In the genomic region with DNA sequence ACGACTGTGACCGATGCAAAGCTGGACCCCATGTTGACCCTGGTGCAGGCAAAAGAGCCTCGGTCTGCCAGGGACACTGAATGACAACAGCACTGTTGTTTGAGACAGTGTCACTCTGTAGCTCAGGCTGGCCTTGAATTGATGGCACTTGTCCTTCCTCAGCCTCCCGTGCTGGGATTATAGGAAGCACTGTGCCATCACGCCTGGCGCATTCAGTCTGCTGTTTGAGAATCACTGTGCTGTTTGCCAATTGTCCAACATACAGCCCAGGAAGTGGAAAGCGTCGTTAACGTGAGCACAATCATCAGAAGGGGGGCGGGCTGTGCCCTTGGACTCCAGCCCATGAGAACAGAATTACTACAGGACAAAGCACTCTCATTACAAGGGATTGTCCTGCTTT, we compare ENCODE assay signal across 15 mouse cellular contexts. TPM values are rescaled to one million over a fixed set of nuclear protein-coding genes. Genes with fewer than 3 reads are reported as not detected.
DNase-seq lines count a peak whose midpoint lies in the region; ATAC-seq and TF ChIP-seq lines count a peak whose summit lies in the region.
"Had no signal": no experiment of that assay in that cellular context is flagged by ENCODE, and none has a peak within 500 bp of the region (broad histone marks: within the 10 kb centered on the region; RNA-seq: fewer than 3 reads in every experiment).

No protein-coding gene starts in this region.

- H3K4me1 ChIP-seq in lung, embryonic 15.5 days, result peaks cover 9% of the 10 kb centered on the region; the same call in 1 of the 2 replicates
- H3K4me1 ChIP-seq in intestine, embryonic 16.5 days (ENCODE audit: control insufficient read depth, insufficient read depth, low read length), result no peaks in the 10 kb centered on the region; the same call in 1 of the 2 replicates
- H3K4me1 ChIP-seq: embryonic facial prominence, embryonic 12.5 days had no signal

- no peak for DNase-seq in gastrocnemius, adult 2 months
- DNase-seq in gastrocnemius, postnatal 14 days, result no peak
- DNase-seq in lung, postnatal 14 days, result no peak
- DNase-seq in adrenal gland, postnatal 10 days, result peak; percentile 64
- DNase-seq in right cerebral cortex, adult 2 months (ENCODE audit: low spot score in 2 of 2), result no peak
- DNase-seq in left cerebral cortex, adult 2 months (ENCODE audit: extremely low spot score in 1 of 2, low spot score in 2 of 2), result no peak
- DNase-seq: cerebellum, postnatal 36 days; right cerebral cortex, postnatal 14 days; thymus, adult 18-20 months had no signal

- no peak overlapping the region for H3K9ac ChIP-seq in lung, embryonic 15.5 days
- no peak overlapping the region for H3K9ac ChIP-seq in intestine, embryonic 16.5 days (ENCODE audit: low read depth, low read length)
- H3K9ac ChIP-seq: embryonic facial prominence, embryonic 12.5 days; hindbrain, embryonic 14.5 days; liver, embryonic 15.5 days had no signal

- ATAC-seq in lung, embryonic 15.5 days (ENCODE audit: borderline replicate concordance, extremely low read depth, low FRiP score, low TSS enrichment), result no peak
- ATAC-seq in intestine, embryonic 16.5 days, result peak; percentile 21; the same call in 1 of the 2 replicates

- intact Hi-C loops in gastrocnemius, adult 2 months (cut with DNase I), result no loop called here
- intact Hi-C loops in gastrocnemius, postnatal 14 days (cut with DNase I; ENCODE audit: low total_unique reads), result no loop called here
- intact Hi-C loops in left cerebral cortex, adult 2 months (cut with DNase I), result no loop called here

- H3K36me3 ChIP-seq in lung, embryonic 15.5 days, result peaks cover 69% of the 10 kb centered on the region
- H3K36me3 ChIP-seq in intestine, embryonic 16.5 days (ENCODE audit: control insufficient read depth, insufficient read depth, low read length), result peaks cover 20% of the 10 kb centered on the region

- H3K4me2 ChIP-seq in lung, embryonic 15.5 days, result no peak overlapping the region
- no peak overlapping the region for H3K4me2 ChIP-seq in intestine, embryonic 16.5 days (ENCODE audit: low read depth, low read length)
- H3K4me2 ChIP-seq: embryonic facial prominence, embryonic 12.5 days; hindbrain, embryonic 14.5 days; liver, embryonic 15.5 days had no signal

- no peak overlapping the region for H3K4me3 ChIP-seq in gastrocnemius, adult 2 months
- no peak overlapping the region for H3K4me3 ChIP-seq in lung, embryonic 15.5 days
- H3K4me3 ChIP-seq in intestine, embryonic 16.5 days (ENCODE audit: low read length), result no peak overlapping the region
- no peak overlapping the region for H3K4me3 ChIP-seq in left cerebral cortex, adult 2 months
- H3K4me3 ChIP-seq: embryonic facial prominence, embryonic 12.5 days; liver, embryonic 15.5 days; midbrain, embryonic 10.5 days had no signal

- no peaks in the 10 kb centered on the region for H3K9me3 ChIP-seq in lung, embryonic 15.5 days
- no peaks in the 10 kb centered on the region for H3K9me3 ChIP-seq in intestine, embryonic 16.5 days (ENCODE audit: control insufficient read depth, low read length)
- H3K9me3 ChIP-seq: embryonic facial prominence, embryonic 12.5 days; liver, embryonic 15.5 days; midbrain, embryonic 10.5 days had no signal

- H3K27me3 ChIP-seq in lung, embryonic 15.5 days, result no peaks in the 10 kb centered on the region
- no peaks in the 10 kb centered on the region for H3K27me3 ChIP-seq in intestine, embryonic 16.5 days (replicated peaks; ENCODE audit: control insufficient read depth, insufficient read depth, low read length)
- H3K27me3 ChIP-seq: embryonic facial prominence, embryonic 12.5 days; liver, embryonic 15.5 days had no signal

- TF ChIP-seq CTCF in gastrocnemius, adult 2 months (IDR thresholded peaks at IDR 0.05), result no peak
- TF ChIP-seq CTCF in left cerebral cortex, adult 2 months (IDR thresholded peaks at IDR 0.05), result no peak

- WGBS in lung, embryonic 15.5 days, result 64% methylated on average over 10 of the region's 10 CpGs
- WGBS in intestine, embryonic 16.5 days, result 67% methylated on average over 10 of the region's 10 CpGs

- H3K27ac ChIP-seq in gastrocnemius, adult 2 months, result peak overlapping the region; percentile 1; the same call in 1 of the 2 replicates
- H3K27ac ChIP-seq in lung, embryonic 15.5 days, result peak overlapping the region; percentile 31; the same call in 1 of the 2 replicates
- no peak overlapping the region for H3K27ac ChIP-seq in intestine, embryonic 16.5 days (ENCODE audit: low read length)
- H3K27ac ChIP-seq in left cerebral cortex, adult 2 months, result no peak overlapping the region
- H3K27ac ChIP-seq: embryonic facial prominence, embryonic 12.5 days; hindbrain, embryonic 14.5 days; liver, embryonic 15.5 days; midbrain, embryonic 10.5 days had no signal

RNA-seq across cellular contexts. Expression of a gene that starts 7.3 kb away (rescaled TPM):
- total RNA-seq in gastrocnemius, adult 2 months (2021), result 1 to 10 TPM; 2.0 to 3.2 TPM
- total RNA-seq in gastrocnemius, postnatal 14 days (2021), result 1 to 10 TPM; 2.9 to 3.7 TPM
- polyA plus RNA-seq in lung, embryonic 15.5 days (2015; fragmentation: Nextera tagmentation; extraction: Ambion mirVana), result 27.7 and 30.9 TPM in 2 replicates
- 10 to 100 TPM; 27.1 to 31.4 TPM for total RNA-seq in adrenal gland, postnatal 10 days (2021)
- polyA plus RNA-seq in intestine, embryonic 16.5 days (2015; fragmentation: Nextera tagmentation; extraction: Ambion mirVana), result 18.8 and 21.5 TPM in 2 replicates
- total RNA-seq in left cerebral cortex, adult 2 months (2021), result 10 to 100 TPM; 24.1 to 25.6 TPM

RNA-seq across cellular contexts. Expression of a gene that starts 7.8 kb away (rescaled TPM):
- 10 to 100 TPM; 16.2 to 20.5 TPM for total RNA-seq in gastrocnemius, adult 2 months (2021)
- 10 to 100 TPM; 17.6 to 19.4 TPM for total RNA-seq in gastrocnemius, postnatal 14 days (2021)
- polyA plus RNA-seq in lung, embryonic 15.5 days (2015; fragmentation: Nextera tagmentation; extraction: Ambion mirVana), result 78.2 and 78.8 TPM in 2 replicates
- total RNA-seq in adrenal gland, postnatal 10 days (2021), result 10 to 100 TPM; 32.4 to 41.0 TPM
- polyA plus RNA-seq in intestine, embryonic 16.5 days (2015; fragmentation: Nextera tagmentation; extraction: Ambion mirVana), result 75.3 and 91.4 TPM in 2 replicates
- 10 to 100 TPM; 24.1 to 26.8 TPM for total RNA-seq in left cerebral cortex, adult 2 months (2021)

RNA-seq across cellular contexts. Expression of a gene that starts 7.9 kb away (rescaled TPM):
- total RNA-seq in gastrocnemius, adult 2 months (2021), result 100 to 1,000 TPM; 148 to 150 TPM
- 100 to 1,000 TPM; 126 to 131 TPM for total RNA-seq in gastrocnemius, postnatal 14 days (2021)
- polyA plus RNA-seq in lung, embryonic 15.5 days (2015; fragmentation: Nextera tagmentation; extraction: Ambion mirVana), result 170 and 188 TPM in 2 replicates
- total RNA-seq in adrenal gland, postnatal 10 days (2021), result 100 to 1,000 TPM; 255 to 257 TPM
- 260 TPM in 2 replicates for polyA plus RNA-seq in intestine, embryonic 16.5 days (2015; fragmentation: Nextera tagmentation; extraction: Ambion mirVana)
- total RNA-seq in left cerebral cortex, adult 2 months (2021), result 100 to 1,000 TPM; 134 to 144 TPM

RNA-seq across cellular contexts. Expression of a gene that starts 16.9 kb away (rescaled TPM):
- total RNA-seq in gastrocnemius, adult 2 months (2021), result 100 to 1,000 TPM; 192 to 200 TPM
- total RNA-seq in gastrocnemius, postnatal 14 days (2021), result 100 to 1,000 TPM in 1 of 2 experiments, 10 to 100 TPM in 1; 97.4 to 106 TPM
- polyA plus RNA-seq in lung, embryonic 15.5 days (2015; fragmentation: Nextera tagmentation; extraction: Ambion mirVana), result 126 and 127 TPM in 2 replicates
- total RNA-seq in adrenal gland, postnatal 10 days (2021), result 100 to 1,000 TPM; 101 to 104 TPM
- 126 and 127 TPM in 2 replicates for polyA plus RNA-seq in intestine, embryonic 16.5 days (2015; fragmentation: Nextera tagmentation; extraction: Ambion mirVana)
- 100 to 1,000 TPM; 134 to 143 TPM for total RNA-seq in left cerebral cortex, adult 2 months (2021)

RNA-seq across cellular contexts. Expression of a gene that starts 29.0 kb away (rescaled TPM):
- 100 to 1,000 TPM; 130 to 160 TPM for total RNA-seq in gastrocnemius, adult 2 months (2021)
- 10 to 100 TPM; 86.4 to 95.0 TPM for total RNA-seq in gastrocnemius, postnatal 14 days (2021)
- polyA plus RNA-seq in lung, embryonic 15.5 days (2015; fragmentation: Nextera tagmentation; extraction: Ambion mirVana), result 43.2 and 45.1 TPM in 2 replicates
- 10 to 100 TPM; 71.6 to 71.7 TPM for total RNA-seq in adrenal gland, postnatal 10 days (2021)
- polyA plus RNA-seq in intestine, embryonic 16.5 days (2015; fragmentation: Nextera tagmentation; extraction: Ambion mirVana), result 80.1 and 87.4 TPM in 2 replicates
- 100 to 1,000 TPM; 304 to 316 TPM for total RNA-seq in left cerebral cortex, adult 2 months (2021)

Comparison
In these comparisons a context has a peak if more than half of its experiments do, and no peak if none do; other contexts are left out.
1. H3K27ac ChIP-seq: peak in gastrocnemius, adult 2 months (single experiment) and lung, embryonic 15.5 days (single experiment); none in intestine, embryonic 16.5 days (single experiment) and left cerebral cortex, adult 2 months (single experiment).
2. RNA of a gene that starts 7.3 kb away (total RNA-seq): 27.1 to 31.4 TPM in adrenal gland, postnatal 10 days and 24.1 to 25.6 TPM in left cerebral cortex, adult 2 months; 2.9 to 3.7 TPM in gastrocnemius, postnatal 14 days and 2.0 to 3.2 TPM in gastrocnemius, adult 2 months; every median in the first group is over 4 times any median in the second.